Mouse (Mus musculus): ENCODE results near the gene Wasf2.

- TF ChIP-seq CTCF (IDR thresholded peaks at IDR 0.05; ENCODE audit: extremely low read depth, insufficient read depth, low read length) (no peak), POLR2A (IDR thresholded peaks at IDR 0.05; ENCODE audit: extremely low read depth, insufficient read depth, low read length) (no peak)
These were observed 26.1 kb upstream of the Wasf2 start for GRCm38 (mm10) chr4:133104194-133104569.

Data from cortical plate, adult 2 months (tissue).